Mouse (Mus musculus) layer of hippocampus, adult 8-10 months (tissue): ENCODE results near the gene Fam57a. TPM values are rescaled to one million over a fixed set of nuclear protein-coding genes. Genes with fewer than 3 reads are reported as not detected.
A peak's percentile ranks its signal among the peaks of the same experiment; 100 is the strongest.

Experiments
- DNase-seq, 2 experiments: peaks; one replicate each; pipeline ENCODE4 v3.0.0; 2022; ENCODE audit warnings: low spot score in 2 of 2
- total RNA-seq, 4 experiments: library from RNA; stranded (reverse); gene quantifications; 2 replicates each; pipeline ENCODE4 v1.2.4; 2022

The Fam57a gene
- total RNA-seq, 4 experiments from 2014 or later: 17.9 to 22.0 (median 19.9) TPM

GRCm38 (mm10) chr11:76243811-76244546 is 64.5 kb downstream of the Fam57a start:
- no peak for DNase-seq

DNA sequence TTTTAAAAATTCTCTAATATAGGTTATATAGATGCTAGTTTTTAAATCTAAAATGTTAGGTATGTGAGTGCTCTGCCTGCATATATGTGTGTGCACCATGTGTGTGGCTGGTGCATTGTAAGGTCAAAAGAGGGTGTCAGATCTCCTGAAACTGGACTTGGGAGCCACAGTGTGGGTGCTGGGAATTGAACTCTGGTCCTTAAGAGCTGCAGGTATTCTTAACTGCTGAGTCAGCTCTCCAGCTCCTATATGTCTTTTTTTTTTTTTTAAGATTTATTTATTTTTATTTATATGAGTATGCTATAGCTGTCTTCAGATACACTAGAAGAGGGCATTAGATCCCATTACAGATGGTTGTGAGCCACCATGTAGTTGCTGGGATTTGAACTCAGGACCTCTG is 67.0 kb downstream of the Fam57a start:
- DNase-seq: no peak

- no peak for DNase-seq
Observed at GRCm38 (mm10) chr11:76247239-76247638, 67.8 kb downstream of the Fam57a start.

GRCm38 (mm10) chr11:76252036-76252435 is 72.6 kb downstream of the Fam57a start:
- DNase-seq: no peak

DNA sequence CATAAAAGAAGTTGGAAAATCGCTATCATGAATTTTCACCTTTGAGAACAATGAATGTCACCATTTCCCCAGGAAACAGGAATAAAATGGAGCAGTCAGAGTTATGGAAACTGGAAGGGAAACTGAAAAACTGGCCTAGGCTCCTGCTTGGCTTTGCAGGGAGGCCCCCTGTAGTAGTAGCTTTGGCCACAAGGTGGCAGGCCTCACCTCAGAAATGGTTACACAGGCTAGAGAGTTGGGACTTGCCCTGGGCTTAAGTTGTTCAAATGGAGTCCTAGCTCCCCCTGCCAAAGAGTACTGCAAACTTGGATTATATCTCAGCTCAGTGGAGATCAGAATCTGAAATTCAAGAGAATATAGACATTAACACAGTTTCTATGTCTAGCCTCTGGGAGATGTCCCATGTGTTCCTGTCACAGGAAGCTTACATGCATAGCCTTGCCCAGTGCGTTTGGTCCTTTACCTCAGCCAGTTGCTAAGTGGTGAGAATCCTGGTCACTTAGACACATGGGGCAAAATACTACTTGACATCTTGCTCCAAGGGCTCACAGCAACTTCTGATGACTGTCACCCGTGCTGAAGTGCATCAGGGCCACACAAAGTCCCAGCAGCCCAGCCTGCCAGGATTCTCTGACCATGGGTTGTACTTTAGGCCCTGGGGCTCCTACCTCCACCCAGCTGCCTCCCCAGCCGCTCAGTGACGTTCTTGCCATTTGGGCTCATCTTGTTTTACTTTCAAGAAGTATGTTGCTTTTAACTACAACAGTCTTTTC is 73.9 kb downstream of the Fam57a start:
- peak; percentile 61 to 90 for DNase-seq

GRCm38 (mm10) chr11:76253918-76254264 is 74.4 kb downstream of the Fam57a start:
- no peak for DNase-seq

- DNase-seq: peak; percentile 67 to 70
Observed at GRCm38 (mm10) chr11:76255431-76256001, 76.0 kb downstream of the Fam57a start.

DNA sequence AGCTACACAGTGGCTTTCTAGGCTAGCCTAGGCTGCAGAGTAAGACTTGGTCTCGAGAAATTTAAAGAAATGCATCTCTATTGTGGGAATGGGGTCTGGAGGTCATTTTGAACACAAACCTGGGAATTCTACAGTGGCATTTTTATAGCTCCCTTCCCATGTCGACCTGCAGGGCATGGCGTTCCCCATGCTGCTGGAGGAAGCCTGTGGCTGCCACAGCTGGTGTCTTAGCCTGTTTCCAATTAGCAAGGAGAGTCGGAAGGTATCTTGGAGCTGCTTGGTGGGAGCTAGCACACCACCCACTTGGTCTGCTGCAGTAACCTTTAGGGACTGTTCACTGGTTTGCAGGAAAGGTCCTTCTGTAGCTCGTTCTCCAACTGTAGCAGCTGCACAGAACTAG is 76.7 kb downstream of the Fam57a start:
- DNase-seq: no peak

DNA sequence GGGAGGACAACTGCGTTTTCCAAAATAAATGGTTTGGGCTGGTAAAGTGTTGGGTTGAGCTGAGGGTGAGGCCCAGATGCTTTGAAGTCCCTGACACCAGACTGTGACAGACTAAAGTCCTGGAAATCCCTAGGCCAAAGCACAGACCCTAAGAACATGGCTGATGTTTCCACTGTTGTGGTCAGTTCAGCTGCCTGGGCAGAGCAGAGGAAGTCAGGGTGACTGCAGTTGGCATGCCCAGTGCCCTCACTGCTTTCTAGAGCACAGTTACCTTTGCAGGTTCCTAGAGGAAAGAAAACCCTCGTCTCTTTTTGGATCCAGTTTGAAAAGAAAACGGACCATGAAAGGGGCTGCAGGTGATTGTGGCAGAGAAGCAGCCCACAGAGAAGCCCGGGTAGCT is 77.9 kb downstream of the Fam57a start:
- no peak for DNase-seq

DNA sequence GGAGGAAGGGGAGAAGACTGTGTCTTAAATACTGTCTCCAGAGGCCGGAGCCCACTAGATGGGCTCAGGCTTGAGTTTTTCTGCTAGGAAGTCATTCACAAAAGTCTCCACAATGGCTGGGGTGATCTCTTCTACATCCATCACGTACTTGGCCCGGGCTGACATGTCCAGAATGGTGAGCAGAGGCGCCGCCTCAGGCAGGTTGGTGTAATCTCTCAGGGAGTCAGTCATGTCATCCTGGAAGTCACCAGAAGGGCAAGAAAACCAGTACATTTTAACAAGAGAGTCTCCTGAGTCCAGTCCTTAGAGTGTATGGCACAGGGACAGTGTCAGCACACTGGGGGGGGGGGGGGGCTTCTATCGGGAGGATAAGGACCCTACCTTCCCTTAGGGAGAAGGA is 79.0 kb downstream of the Fam57a start:
- DNase-seq: no peak

DNA sequence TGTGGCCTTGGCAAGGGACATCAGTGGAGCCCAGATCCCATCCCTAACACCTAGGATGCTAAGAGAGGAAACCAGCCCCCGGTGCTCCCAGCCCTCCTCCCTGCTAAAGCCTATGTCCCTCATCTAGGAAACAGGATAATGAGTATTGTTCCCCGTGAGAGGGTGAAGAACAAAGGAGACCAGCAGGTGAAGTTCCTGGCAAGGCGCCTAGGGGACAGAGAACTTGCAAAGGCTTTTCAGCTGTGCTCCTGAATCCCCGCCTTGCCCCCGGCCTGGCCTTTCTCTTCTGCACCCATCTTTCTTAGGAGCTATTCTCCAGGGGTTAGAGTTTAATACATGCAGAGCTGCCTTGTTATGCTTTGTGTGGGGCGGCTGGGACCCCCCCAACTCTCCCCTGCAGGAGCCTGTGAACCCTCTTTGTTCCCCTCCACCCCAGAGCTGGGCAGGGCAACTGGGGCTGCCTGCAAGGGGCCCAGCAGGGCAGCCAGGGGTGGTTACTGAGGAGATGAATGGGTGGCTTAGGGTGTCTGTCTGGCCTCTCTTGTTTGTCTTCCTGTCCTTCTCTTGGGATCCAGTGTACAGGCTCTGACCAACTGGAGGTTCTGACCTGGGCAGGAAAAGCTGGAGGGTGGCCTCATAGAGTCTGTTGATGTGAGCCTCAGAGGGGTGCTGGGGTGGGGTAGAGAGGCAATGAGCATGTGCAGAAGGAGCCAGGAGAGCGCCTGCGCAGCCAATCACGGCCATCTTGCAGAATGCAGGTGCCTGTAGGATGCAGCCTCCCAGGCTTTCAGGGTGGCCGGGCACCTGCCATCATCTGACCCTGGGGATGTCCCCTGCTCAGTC is 81.0 kb downstream of the Fam57a start:
- no peak for DNase-seq

GRCm38 (mm10) chr11:76261224-76261623 is 81.8 kb downstream of the Fam57a start:
- no peak for DNase-seq

GRCm38 (mm10) chr11:76262611-76263351 is 83.3 kb downstream of the Fam57a start:
- DNase-seq: no peak

Other genes with a start within 250 kb of the Fam57a start
- gene Rph3al, start 241.2 kb upstream of the Fam57a start, total RNA-seq: 1 to 10 TPM; 4.4 to 7.6 (median 5.4) TPM
- gene 1700016K19Rik, start 179.8 kb upstream of the Fam57a start, total RNA-seq: 1 to 10 TPM; 1.8 to 4.4 (median 2.4) TPM
- 1 to 10 TPM; 7.1 to 9.2 (median 7.9) TPM for gene Rflnb, start 151.9 kb upstream of the Fam57a start, total RNA-seq
- gene Vps53, start within 50 bp of the Fam57a start, total RNA-seq: 10 to 100 TPM; 90.2 to 98.1 (median 95.1) TPM
- 1 to 10 TPM in 2 of 4 experiments, under 1 TPM in 2; 0.64 to 1.2 (median 0.96) TPM for gene Dbil5, start 37.9 kb downstream of the Fam57a start, total RNA-seq
- gene Gemin4, start 38.0 kb downstream of the Fam57a start, total RNA-seq: 10 to 100 TPM in 2 of 4 experiments, 1 to 10 TPM in 2; 9.5 to 13.7 (median 10.9) TPM
- 10 to 100 TPM; 16.8 to 19.3 (median 17.5) TPM for gene Mrm3, start 64.0 kb downstream of the Fam57a start, total RNA-seq
- 10 to 100 TPM; 55.8 to 59.8 (median 58.0) TPM for gene Glod4, start 64.1 kb downstream of the Fam57a start, total RNA-seq
- 10 to 100 TPM in 3 of 4 experiments, 1 to 10 TPM in 1; 9.2 to 12.2 (median 10.6) TPM for gene Nxn, start 219.5 kb downstream of the Fam57a start, total RNA-seq
- gene Timm22, start 227.3 kb downstream of the Fam57a start, total RNA-seq: 10 to 100 TPM; 24.5 to 33.1 (median 31.1) TPM